Mouse (Mus musculus) G1E (cell line): Measurements from ENCODE around the gene Sapcd2. TPM values are rescaled to one million over a fixed set of nuclear protein-coding genes. Genes with fewer than 3 reads are reported as not detected.

ENCODE experiments used
- ATAC-seq: 2 replicates; pipeline ENCODE4 v1.8.0; 2016; ENCODE audit warnings: mild to moderate bottlenecking; ENCODE audit not compliant: insufficient number of reproducible peaks, poor library complexity, low FRiP score, severe bottlenecking; ENCODE audit errors: extremely low read depth
- DNase-seq: peaks from one replicate; pipeline ENCODE4 v3.0.0; 2012; ENCODE audit warnings: low spot score
- H3K27me3 ChIP-seq: 2 replicates; pipeline ENCODE4 v1.6.1; 2012; ENCODE audit warnings: mild to moderate bottlenecking, low read length, inconsistent platforms; ENCODE audit not compliant: insufficient read depth
- H3K36me3 ChIP-seq: replicated peaks from 2 replicates; pipeline ENCODE3; 2012; ENCODE audit warnings: mild to moderate bottlenecking, inconsistent platforms
- H3K4me1 ChIP-seq: 2 replicates; pipeline ENCODE4 v1.6.1; 2012; ENCODE audit warnings: low read depth, low read length, inconsistent platforms, mixed read lengths; ENCODE audit not compliant: insufficient read depth
- H3K4me3 ChIP-seq: 2 replicates; pipeline ENCODE4 v1.5.1; 2012; ENCODE audit warnings: low read depth, mild to moderate bottlenecking, inconsistent platforms, low read length, moderate library complexity, mixed read lengths
- H3K9me3 ChIP-seq: replicated peaks from 2 replicates; pipeline ENCODE4 v1.6.1; 2012; ENCODE audit warnings: inconsistent platforms
- CTCF ChIP-seq: IDR thresholded peaks from 2 replicates; pipeline ENCODE4 v1.5.1; 2012; ENCODE audit warnings: low read depth, low read length, inconsistent platforms, mixed read lengths
- GATA1 ChIP-seq: IDR thresholded peaks from 2 replicates; pipeline ENCODE4 v1.6.1; 2012; ENCODE audit warnings: borderline replicate concordance, low read length, inconsistent platforms, mixed read lengths
- GATA2 ChIP-seq: IDR thresholded peaks from 2 replicates; pipeline ENCODE4 v1.6.1; 2012; ENCODE audit warnings: low read depth, low read length, inconsistent platforms, borderline replicate concordance
- POLR2AphosphoS5 ChIP-seq: IDR thresholded peaks from 2 replicates; pipeline ENCODE4 v1.6.1; 2012; ENCODE audit warnings: low read depth, low read length, inconsistent platforms; ENCODE audit not compliant: insufficient replicate concordance
- TAL1 ChIP-seq: conservative IDR thresholded peaks from 2 replicates; pipeline ENCODE4 v1.6.1; 2012; ENCODE audit warnings: low read depth, low read length, inconsistent platforms, mixed read lengths
- polyA plus RNA-seq: library from polyadenylated mRNA; stranded (reverse); fragments of >175 nt; gene quantifications from 2 replicates; pipeline ENCODE4 v1.2.3, GENCODE M21; 2012
- total RNA-seq, 2 experiments: library from RNA; stranded (forward) in 1 of 2; stranded (reverse) in 1 of 2; fragments of 200-1000 nt in 1 of 2; fragments of >200 nt in 1 of 2; fragmentation: Nextera tagmentation in 1 of 2; gene quantifications; 2 replicates each; pipeline ENCODE4 v1.2.3; 2014 to 2017

Gene Sapcd2
- total and polyA plus RNA-seq, 3 experiments = 9.9 to 108 (median 20.6) TPM

DNA sequence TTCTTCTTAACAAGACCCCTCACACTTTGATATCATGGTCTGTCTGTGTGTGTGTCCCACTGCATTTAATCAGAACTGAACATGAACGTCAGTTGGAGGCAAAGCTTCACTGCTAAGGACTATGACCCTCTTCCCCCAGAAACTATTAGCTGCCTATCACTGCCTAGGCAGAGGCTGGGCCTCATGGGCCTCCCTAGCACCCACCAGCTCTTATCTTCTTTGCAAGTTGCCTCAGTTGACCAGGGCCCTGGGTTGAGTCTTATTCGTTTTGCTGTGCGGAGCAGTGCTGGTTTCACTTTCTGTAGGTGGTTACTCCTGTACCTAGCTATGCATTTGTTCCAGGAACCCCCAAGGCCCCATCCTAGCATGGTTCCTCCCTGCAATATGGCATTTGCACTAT is 2.1 kb upstream of the Sapcd2 start:
- DNase-seq (no peak), ATAC-seq (no peak)
- peak overlapping the region; percentile 48; the same call in 1 of the 2 replicates for H3K4me3 ChIP-seq
- H3K27me3 ChIP-seq = no peaks in the 10 kb centered on the region
- TF ChIP-seq CTCF (no peak), GATA1 (no peak), POLR2AphosphoS5 (no peak), TAL1 (no peak), GATA2 (no peak)
- H3K9me3 ChIP-seq = no peaks in the 10 kb centered on the region
- peaks cover 18% of the 10 kb centered on the region for H3K36me3 ChIP-seq
- peaks cover 75% of the 10 kb centered on the region for H3K4me1 ChIP-seq

DNA sequence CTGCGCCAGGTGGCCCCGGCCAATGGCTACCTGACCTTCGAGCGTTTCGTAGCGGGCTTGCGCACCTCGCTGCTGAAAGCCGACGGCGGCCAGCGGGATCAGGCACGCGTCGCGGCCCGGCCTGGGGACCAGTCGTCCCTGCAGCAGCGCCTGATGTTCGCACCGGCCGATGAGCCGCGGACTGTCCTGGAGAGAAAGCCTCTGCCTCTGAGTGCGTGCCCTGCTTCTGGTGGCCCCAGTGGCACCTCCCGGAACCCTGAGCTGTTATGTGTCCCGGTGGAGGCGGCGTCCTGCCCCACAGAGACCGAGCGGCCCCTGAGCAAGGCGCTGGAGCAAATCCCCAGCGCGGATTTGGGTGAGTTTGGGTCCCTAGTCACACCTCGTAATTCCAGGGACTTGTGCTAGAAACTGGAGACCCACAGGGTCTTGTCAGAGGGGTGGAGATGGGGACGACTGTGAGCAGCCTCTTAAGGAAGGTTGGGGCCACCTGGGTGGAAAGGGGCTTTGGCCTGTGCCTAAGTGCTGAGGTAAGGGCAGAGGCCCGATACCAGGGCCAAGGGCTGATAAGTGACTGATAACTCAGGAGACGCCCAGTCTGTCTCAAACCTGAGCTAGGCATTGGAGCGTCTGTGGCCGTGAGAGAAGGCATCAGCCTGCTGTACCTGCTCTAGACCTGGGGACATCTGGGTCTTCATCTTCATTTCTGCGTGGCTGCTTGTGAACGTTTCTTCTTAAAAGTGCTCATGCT is 697 bp downstream of the Sapcd2 start:
- Histone ChIP-seq H3K36me3 (peaks cover 47% of the 10 kb centered on the region), H3K4me3 (peak overlapping the region; percentile 99), H3K9me3 (no peaks in the 10 kb centered on the region), H3K27me3 (no peaks in the 10 kb centered on the region), H3K4me1 (peaks cover 80% of the 10 kb centered on the region)
- TF ChIP-seq CTCF (no peak), TAL1 (no peak), GATA1 (no peak), GATA2 (no peak), POLR2AphosphoS5 (no peak)
- DNase-seq = peak; percentile 47
- no peak for ATAC-seq

DNA sequence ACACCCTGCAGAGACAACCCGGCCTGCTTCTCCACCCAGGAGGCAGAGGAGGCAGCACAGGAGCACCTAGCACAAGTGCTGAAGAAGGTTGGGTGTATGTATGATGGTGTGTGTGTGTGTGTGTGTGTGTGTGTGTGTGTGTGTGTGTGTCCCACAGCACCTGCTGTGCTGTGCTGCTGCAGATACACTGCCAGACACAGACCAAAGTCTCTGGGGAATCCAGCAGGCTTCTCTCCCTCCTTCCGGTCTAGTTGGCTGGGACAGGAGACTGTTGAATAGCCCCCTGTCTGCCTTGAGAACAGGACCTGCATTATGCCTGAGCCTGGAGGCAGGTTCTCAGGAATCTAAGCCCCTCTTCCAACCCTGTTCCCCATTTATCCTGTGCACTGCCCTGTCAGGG is 1.3 kb downstream of the Sapcd2 start:
- Histone ChIP-seq H3K36me3 (peaks cover 53% of the 10 kb centered on the region), H3K27me3 (no peaks in the 10 kb centered on the region), H3K9me3 (no peaks in the 10 kb centered on the region), H3K4me3 (peak overlapping the region; percentile 99), H3K4me1 (peaks cover 76% of the 10 kb centered on the region)
- no peak for DNase-seq
- no peak for TF ChIP-seq TAL1
- no peak for TF ChIP-seq GATA1
- no peak for TF ChIP-seq CTCF
- TF ChIP-seq GATA2 = no peak
- no peak for TF ChIP-seq POLR2AphosphoS5
- no peak for ATAC-seq

DNA sequence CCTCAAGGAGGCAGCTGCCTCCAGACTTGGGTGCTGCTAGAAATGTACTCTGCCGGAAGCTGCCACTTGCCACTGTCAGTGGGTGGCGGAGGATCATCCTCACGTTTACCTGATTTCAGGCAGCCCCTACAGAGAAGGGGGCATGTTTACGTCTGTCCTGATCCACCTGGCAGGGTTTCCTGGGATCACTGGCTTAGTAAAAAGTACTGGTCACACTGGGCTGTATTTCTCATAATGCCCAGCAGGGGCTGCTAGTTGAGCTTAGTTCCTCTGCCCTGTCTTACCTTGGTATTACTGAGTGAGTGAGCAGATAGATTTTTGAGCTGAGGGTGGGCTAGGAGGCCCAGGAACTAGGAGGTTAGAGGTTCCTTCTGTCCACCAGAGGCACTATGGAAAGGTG is 4.5 kb downstream of the Sapcd2 start:
- H3K4me3 ChIP-seq = no peak overlapping the region
- ATAC-seq (no peak), DNase-seq (peak; percentile 57)
- no peak for TF ChIP-seq GATA1
- TF ChIP-seq CTCF = peak; percentile 84
- TF ChIP-seq GATA2 = no peak
- TF ChIP-seq TAL1 = no peak
- no peaks in the 10 kb centered on the region for H3K9me3 ChIP-seq
- H3K4me1 ChIP-seq = peaks cover 51% of the 10 kb centered on the region
- peaks cover 64% of the 10 kb centered on the region for H3K36me3 ChIP-seq
- no peaks in the 10 kb centered on the region for H3K27me3 ChIP-seq

- H3K9me3 ChIP-seq = no peaks in the 10 kb centered on the region
These were observed 12.4 kb downstream of the Sapcd2 start for GRCm38 (mm10) chr2:25384492-25384891.

DNA sequence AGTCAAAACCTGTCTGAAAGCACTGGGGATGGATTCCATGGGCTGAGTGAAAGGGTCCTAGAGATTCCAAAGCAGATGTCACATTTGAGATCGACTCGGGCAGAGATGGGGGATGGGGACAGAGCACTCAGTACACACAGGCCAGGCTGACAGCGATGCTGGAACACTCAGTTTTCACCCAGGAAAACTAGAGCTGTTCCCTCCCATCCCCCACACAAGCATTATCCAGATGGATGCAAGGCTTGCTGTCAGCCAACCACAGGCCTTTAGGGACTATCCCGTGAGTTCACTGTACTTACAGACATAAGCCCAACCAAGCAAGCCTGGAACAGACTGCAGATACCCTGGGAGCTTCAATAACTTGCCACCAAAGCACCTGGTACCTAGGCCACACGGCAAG is 19.1 kb downstream of the Sapcd2 start:
- H3K4me3 ChIP-seq = no peak overlapping the region
- TF ChIP-seq CTCF = no peak
- TF ChIP-seq GATA1 = no peak
- H3K36me3 ChIP-seq = no peaks in the 10 kb centered on the region
- H3K27me3 ChIP-seq = peaks cover 39% of the 10 kb centered on the region
- no peaks in the 10 kb centered on the region; the same call in 1 of the 2 replicates for H3K4me1 ChIP-seq
- no peak for ATAC-seq
- H3K9me3 ChIP-seq = no peaks in the 10 kb centered on the region
- no peak for DNase-seq

More at GRCm38 (mm10) chr2:25384492-25384891, 12.4 kb downstream of the Sapcd2 start:
- no peak for DNase-seq
- no peak for TF ChIP-seq CTCF
- no peak for TF ChIP-seq TAL1
- no peak for TF ChIP-seq GATA1
- TF ChIP-seq POLR2AphosphoS5 = no peak
- no peak for TF ChIP-seq GATA2
- peaks cover 18% of the 10 kb centered on the region for H3K27me3 ChIP-seq
- ATAC-seq = no peak
- no peaks in the 10 kb centered on the region for H3K4me1 ChIP-seq
- no peak overlapping the region for H3K4me3 ChIP-seq
- peaks cover 4% of the 10 kb centered on the region for H3K36me3 ChIP-seq
